Mouse (Mus musculus): ENCODE measurements around the gene Cpxm1.

DNA sequence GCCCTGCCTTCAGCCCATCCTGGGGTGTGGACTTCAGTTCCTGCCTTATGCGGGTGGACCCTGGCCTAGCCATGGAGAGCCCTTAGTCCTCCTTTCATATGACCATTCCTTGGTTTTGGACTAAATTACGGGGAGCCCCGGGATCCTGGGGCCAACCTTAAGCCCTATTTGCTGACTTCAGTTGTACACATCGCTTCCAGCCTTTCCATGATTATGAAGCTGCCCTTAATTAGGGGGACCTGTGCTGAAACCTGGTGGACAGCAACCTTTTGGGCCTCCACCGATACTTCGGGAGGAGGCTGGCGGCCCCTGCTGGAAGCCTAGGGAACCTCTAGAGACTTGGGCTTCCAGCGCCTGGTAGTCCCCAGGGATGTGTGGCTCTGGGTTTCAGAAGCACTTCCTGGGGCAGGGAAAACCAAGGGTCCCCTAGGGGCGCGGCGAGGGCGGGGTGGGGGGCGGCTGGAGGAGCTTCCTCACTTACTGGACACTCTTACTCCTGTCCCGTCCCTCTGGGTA, 34.8 kb downstream of the Cpxm1 start:
- TF ChIP-seq CTCF (IDR thresholded peaks at IDR 0.05; ENCODE audit: control insufficient read depth, insufficient read depth, insufficient replicate concordance, low read depth, low read length) (peak; percentile 39; the same call in 1 of the 2 replicates), POLR2A (IDR thresholded peaks at IDR 0.05; ENCODE audit: control insufficient read depth, low read depth, low read length) (no peak)

All from testis, adult 2 months (tissue).